Mouse (Mus musculus) kidney, adult 2 months (tissue): Measurements from ENCODE around the gene Cyp8b1. TPM values are rescaled to one million over a fixed set of nuclear protein-coding genes. Genes with fewer than 3 reads are reported as not detected.
A peak's percentile ranks its signal among the peaks of the same experiment; 100 is the strongest.

Experiments
- DNase-seq: peaks from one replicate; pipeline ENCODE4 v3.0.0; 2021
- H3K27ac ChIP-seq: fragments of 200-500 bp; 2 replicates; pipeline ENCODE4 v1.5.1; 2012; ENCODE audit warnings: low read depth, low read length, control low read depth, inconsistent platforms; ENCODE audit not compliant: insufficient read depth
- H3K27me3 ChIP-seq: fragments of 200-500 bp; replicated peaks from 2 replicates; pipeline ENCODE4 v1.6.1; 2012; ENCODE audit warnings: mild to moderate bottlenecking, moderate library complexity, low read length, inconsistent platforms; ENCODE audit not compliant: control insufficient read depth, insufficient read depth
- H3K36me3 ChIP-seq: fragments of 200-500 bp; 2 replicates; pipeline ENCODE4 v1.6.1; 2012; ENCODE audit warnings: mild to moderate bottlenecking, moderate library complexity, low read length, inconsistent platforms; ENCODE audit not compliant: control insufficient read depth, insufficient read depth
- H3K4me1 ChIP-seq: fragments of 200-500 bp; 2 replicates; pipeline ENCODE4 v1.6.1; 2011; ENCODE audit warnings: low read length; ENCODE audit not compliant: control insufficient read depth, insufficient read depth
- H3K4me3 ChIP-seq: fragments of 200-500 bp; 2 replicates; pipeline ENCODE4 v1.5.1; 2011; ENCODE audit warnings: mild to moderate bottlenecking, low read depth, low read length, control low read depth; ENCODE audit not compliant: insufficient read depth
- CTCF ChIP-seq: fragments of 200-500 bp; conservative IDR thresholded peaks from 2 replicates; pipeline ENCODE4 v1.5.1; 2011; ENCODE audit warnings: low read depth, mild to moderate bottlenecking, control low read depth, low read length, moderate library complexity, mixed read lengths; ENCODE audit not compliant: insufficient read depth, insufficient read length
- POLR2A ChIP-seq: fragments of 200-500 bp; IDR thresholded peaks from one replicate; pipeline ENCODE4 v1.6.1; 2011; ENCODE audit warnings: low read depth, low read length, control low read depth
- WGBS: fragments of 180-500 bp; shearing (Covaris S2); methylation state at CpG from one replicate; pipeline ENCODE4 v1.1.7; 2018; 5-methylcytosine and 5-hydroxymethylcytosine counted together
- polyA plus RNA-seq: library from polyadenylated mRNA; depleted of rRNA; stranded (reverse); fragments of >200 nt; gene quantifications from 2 replicates; pipeline ENCODE4 v1.2.3, GENCODE M21; 2012

Cyp8b1 gene
- polyA plus RNA-seq, 1 experiment, result 0.16 TPM

DNA sequence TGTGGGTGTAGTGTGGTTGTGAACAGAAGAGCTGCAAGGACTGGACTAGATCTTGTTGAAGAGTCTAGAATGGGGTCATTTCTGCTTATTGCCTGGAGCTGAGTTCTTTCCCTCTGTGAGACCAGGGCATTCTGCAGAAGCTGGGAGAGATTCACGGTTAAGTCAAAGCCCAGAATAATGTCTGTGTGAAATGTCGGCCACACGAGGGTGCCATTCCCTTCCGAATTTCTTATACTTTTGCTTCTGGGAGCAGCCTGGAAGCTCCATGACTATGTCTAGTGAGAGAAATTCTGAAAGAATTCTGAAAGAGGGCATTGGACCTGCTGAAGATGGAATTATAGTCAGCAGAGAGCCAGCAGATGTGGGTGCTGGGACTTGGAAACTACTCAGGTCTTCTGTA lies 31.7 kb upstream of the Cyp8b1 start:
- DNase-seq, result peak; percentile 69
- H3K27me3 ChIP-seq, result no peaks in the 10 kb centered on the region
- H3K27ac ChIP-seq, result no peak overlapping the region
- 5% methylated on average over 4 of the region's 4 CpGs for WGBS
- no peaks in the 10 kb centered on the region for H3K36me3 ChIP-seq
- H3K4me3 ChIP-seq, result no peak overlapping the region
- TF ChIP-seq CTCF, result peak; percentile 66
- TF ChIP-seq POLR2A, result no peak
- H3K4me1 ChIP-seq, result peaks cover 3% of the 10 kb centered on the region; the same call in 1 of the 2 replicates

DNA sequence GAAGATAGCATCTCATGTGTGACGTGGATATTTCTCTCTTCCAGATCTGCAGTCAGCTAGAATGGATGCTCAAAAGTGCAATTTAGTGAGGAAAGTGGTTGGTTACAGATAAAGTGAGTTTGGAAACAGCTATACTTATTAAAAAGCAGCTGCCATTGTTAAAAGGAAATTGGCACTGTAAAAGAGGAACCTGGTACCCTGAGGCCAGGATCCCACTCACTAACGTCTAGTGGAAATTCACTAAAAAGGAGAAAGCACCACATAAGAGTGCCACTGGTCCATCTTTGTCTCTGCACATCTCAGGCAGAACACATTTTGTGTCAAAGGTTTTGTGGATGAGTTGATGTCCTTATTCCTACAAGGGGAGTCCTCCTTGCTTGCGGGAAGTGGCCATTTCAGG lies 27.5 kb upstream of the Cyp8b1 start:
- Histone ChIP-seq H3K36me3 (no peaks in the 10 kb centered on the region), H3K27me3 (no peaks in the 10 kb centered on the region), H3K4me3 (no peak overlapping the region), H3K4me1 (no peaks in the 10 kb centered on the region), H3K27ac (no peak overlapping the region)
- TF ChIP-seq CTCF (no peak), POLR2A (no peak)
- no peak for DNase-seq
- WGBS, result 83% methylated on average over 3 of the region's 3 CpGs

DNA sequence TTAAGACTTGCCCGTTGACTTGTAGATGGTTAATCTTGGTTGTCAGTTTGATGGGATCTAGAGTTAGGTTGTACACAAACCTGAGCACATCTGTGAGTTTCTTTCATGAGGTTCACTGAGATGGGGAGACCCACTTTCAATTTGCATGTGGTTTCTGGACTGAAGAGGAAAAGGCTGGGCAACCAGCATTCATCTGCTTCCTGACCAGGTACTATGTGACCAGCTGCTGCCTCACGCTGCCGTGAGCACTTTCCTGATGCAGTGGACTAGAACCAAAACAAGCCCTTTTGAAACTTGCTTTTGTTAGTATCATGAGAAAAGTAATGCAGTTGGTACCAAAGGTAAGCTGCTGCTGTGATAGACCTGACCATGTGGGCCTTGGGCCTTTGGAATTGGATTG lies 26.9 kb upstream of the Cyp8b1 start:
- no peak for DNase-seq
- 69% methylated on average over 3 of the region's 3 CpGs for WGBS
- Histone ChIP-seq H3K4me3 (no peak overlapping the region), H3K36me3 (no peaks in the 10 kb centered on the region), H3K27ac (no peak overlapping the region), H3K4me1 (no peaks in the 10 kb centered on the region), H3K27me3 (no peaks in the 10 kb centered on the region)
- TF ChIP-seq POLR2A (no peak), CTCF (no peak)

DNA sequence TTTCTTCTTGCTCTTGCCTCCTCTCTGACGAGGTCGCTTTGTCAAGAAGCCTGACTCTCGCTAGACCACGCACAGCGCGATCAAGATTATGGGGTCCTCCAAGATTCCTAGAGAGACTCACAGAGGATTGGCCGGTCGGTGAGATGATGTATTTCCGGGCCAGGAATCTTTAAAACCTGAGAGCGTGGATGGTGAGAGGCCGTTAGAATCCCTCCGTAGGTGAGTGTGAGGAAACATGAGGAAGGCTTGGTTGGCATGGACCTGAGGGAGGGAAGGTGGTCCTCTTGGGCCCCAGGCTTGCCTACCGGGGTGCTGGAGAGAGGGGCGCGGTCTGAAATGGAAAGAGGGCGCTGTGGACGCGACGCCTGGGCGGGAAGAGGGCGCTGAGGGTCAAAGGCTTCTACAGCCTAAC lies 21.8 kb upstream of the Cyp8b1 start:
- Histone ChIP-seq H3K36me3 (no peaks in the 10 kb centered on the region), H3K4me1 (no peaks in the 10 kb centered on the region), H3K27ac (no peak overlapping the region), H3K27me3 (no peaks in the 10 kb centered on the region), H3K4me3 (peak overlapping the region; percentile 42)
- no peak for DNase-seq
- WGBS, result 66% methylated on average over 21 of the region's 21 CpGs
- TF ChIP-seq CTCF, result no peak
- TF ChIP-seq POLR2A, result no peak

DNA sequence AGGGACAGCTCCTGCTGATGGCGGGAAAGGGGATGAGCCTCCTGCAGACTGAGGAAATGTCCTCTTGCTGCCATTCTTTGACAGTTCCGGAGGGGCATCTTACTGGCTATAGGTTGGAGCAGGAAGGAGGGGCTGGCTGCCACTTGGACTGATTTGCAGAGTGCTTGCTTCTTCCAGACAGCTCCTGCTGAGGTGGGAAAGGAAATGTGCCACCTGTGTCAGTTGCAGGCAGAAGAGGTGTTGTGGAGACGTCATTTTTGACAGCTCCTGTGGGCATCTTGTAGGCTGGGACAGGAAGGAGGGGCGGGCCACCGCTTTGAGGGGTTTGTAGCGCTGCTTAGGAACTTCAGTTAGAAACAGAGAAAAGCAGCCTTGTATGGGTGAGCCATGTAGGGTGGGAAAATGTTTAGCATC lies 21.4 kb upstream of the Cyp8b1 start:
- Histone ChIP-seq H3K4me3 (no peak overlapping the region), H3K4me1 (no peaks in the 10 kb centered on the region), H3K27me3 (no peaks in the 10 kb centered on the region), H3K27ac (no peak overlapping the region), H3K36me3 (no peaks in the 10 kb centered on the region)
- no peak for DNase-seq
- no peak for TF ChIP-seq POLR2A
- TF ChIP-seq CTCF, result no peak
- WGBS, result 58% methylated on average over 6 of the region's 6 CpGs

DNA sequence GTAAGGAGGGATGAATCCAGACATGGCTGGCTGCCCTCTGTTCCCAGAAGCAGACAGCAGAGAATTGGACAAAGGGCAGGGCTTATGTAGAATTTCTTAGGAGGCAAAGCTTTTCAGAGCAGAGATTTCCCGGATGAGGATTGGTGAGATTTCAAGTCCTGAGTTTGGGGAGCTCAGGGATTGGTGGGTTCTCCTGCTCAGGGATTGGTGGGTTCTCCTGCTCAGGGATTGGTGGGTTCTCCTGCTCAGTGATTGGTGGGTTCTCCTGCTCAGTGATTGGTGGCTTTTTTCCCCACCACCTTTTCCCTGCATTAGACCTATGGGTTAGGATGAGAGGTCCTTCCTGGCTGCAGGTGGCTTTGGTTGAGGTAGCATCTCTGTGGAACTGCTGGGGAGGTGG lies 20.8 kb upstream of the Cyp8b1 start:
- H3K4me3 ChIP-seq, result no peak overlapping the region
- no peak for TF ChIP-seq CTCF
- TF ChIP-seq POLR2A, result no peak
- H3K4me1 ChIP-seq, result no peaks in the 10 kb centered on the region
- no peaks in the 10 kb centered on the region for H3K36me3 ChIP-seq
- no peak for DNase-seq
- no peak overlapping the region for H3K27ac ChIP-seq
- WGBS, result 63% methylated on average over 1 of the region's 1 CpGs
- no peaks in the 10 kb centered on the region for H3K27me3 ChIP-seq

DNA sequence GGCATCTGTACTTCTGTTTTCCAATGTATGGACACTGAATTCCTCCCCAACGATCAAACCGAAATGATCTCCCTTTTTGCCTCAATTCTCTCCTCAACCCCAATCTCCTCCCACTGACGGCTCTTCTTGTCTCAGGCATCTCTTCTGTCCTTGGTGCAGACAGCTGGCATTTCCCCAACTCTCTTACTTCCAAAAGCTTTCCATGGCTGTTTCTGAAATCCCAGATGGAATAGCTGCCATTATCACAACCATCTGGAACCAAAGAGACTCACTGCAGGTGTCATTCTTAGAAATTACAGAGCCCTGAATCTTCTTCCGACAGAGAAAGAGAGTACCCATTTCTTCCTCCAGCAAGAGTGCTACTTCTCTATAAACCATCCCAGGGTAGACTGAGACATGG lies 18.8 kb upstream of the Cyp8b1 start:
- Histone ChIP-seq H3K27me3 (no peaks in the 10 kb centered on the region), H3K36me3 (no peaks in the 10 kb centered on the region), H3K4me3 (no peak overlapping the region), H3K27ac (no peak overlapping the region), H3K4me1 (no peaks in the 10 kb centered on the region)
- 81% methylated on average over 4 of the region's 4 CpGs for WGBS
- no peak for DNase-seq
- TF ChIP-seq CTCF (no peak), POLR2A (no peak)

DNA sequence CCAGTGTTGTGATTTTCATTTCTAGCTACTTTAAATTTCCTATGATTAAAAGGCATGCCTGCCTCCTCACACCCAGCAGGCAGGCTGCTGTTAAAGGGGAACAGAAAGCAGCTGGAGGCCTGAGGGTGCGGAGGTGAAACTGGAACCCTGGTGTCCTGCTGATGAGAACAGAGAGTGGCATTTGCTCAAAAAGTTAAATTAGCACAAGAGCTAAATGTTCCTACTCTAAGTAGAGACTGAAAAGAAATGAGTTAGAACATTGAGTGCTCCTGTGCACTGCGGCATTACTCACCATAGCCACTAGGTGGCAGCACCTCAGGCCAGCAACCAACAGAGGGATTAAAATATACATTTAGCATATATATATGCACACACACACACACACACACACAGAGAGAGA lies 12.4 kb upstream of the Cyp8b1 start:
- Histone ChIP-seq H3K4me3 (no peak overlapping the region), H3K27me3 (no peaks in the 10 kb centered on the region), H3K27ac (no peak overlapping the region), H3K4me1 (no peaks in the 10 kb centered on the region), H3K36me3 (no peaks in the 10 kb centered on the region)
- DNase-seq, result peak; percentile 46
- TF ChIP-seq CTCF, result peak; percentile 77
- no peak for TF ChIP-seq POLR2A
- WGBS, result 26% methylated on average over 2 of the region's 2 CpGs
